ENCODE assay signal across 8 mouse cellular contexts in genomic region chr17:21566728-21567349, GRCm38 (mm10). TPM values are rescaled to one million over a fixed set of nuclear protein-coding genes. Genes with fewer than 3 reads are reported as not detected.
A peak's percentile ranks its signal among the peaks of the same experiment; 100 is the strongest.
DNase-seq lines count a peak whose midpoint lies in the region; ATAC-seq and TF ChIP-seq lines count a peak whose summit lies in the region.

Gene Zfp948 (plus strand): TSS chr17:21567008.

- under 1% methylated on average over 29 of the region's 29 CpGs for WGBS in embryonic facial prominence, embryonic 15.5 days
- WGBS in heart, adult 2 months, result under 1% methylated on average over 29 of the region's 29 CpGs
- WGBS in limb, embryonic 12.5 days, result under 1% methylated on average over 29 of the region's 29 CpGs
- WGBS in midbrain, embryonic 14.5 days, result 1% methylated on average over 29 of the region's 29 CpGs

- H3K36me3 ChIP-seq in embryonic facial prominence, embryonic 15.5 days, result 0 out of 2 replicates have a peak, but pooled peaks cover 2% of the 10 kb centered on the region
- H3K36me3 ChIP-seq in heart, adult 2 months (ENCODE audit: control insufficient read depth, insufficient read depth, low read length), result peaks cover 2% of the 10 kb centered on the region
- H3K36me3 ChIP-seq in limb, embryonic 12.5 days, result no peaks in the 10 kb centered on the region
- H3K36me3 ChIP-seq in midbrain, embryonic 14.5 days (ENCODE audit: control insufficient read depth, insufficient read depth, low read length), result 0 out of 2 replicates have a peak, but pooled peaks cover 2% of the 10 kb centered on the region

- H3K4me2 ChIP-seq in embryonic facial prominence, embryonic 15.5 days (replicated peaks), result peak within 1 kb of the TSS; percentile 68
- peak within 1 kb of the TSS; percentile 59 for H3K4me2 ChIP-seq in limb, embryonic 12.5 days
- H3K4me2 ChIP-seq in midbrain, embryonic 14.5 days (ENCODE audit: low read length), result peak within 1 kb of the TSS; percentile 68

- H3K79me2 ChIP-seq in heart, adult 2 months (replicated peaks; ENCODE audit: control insufficient read depth, insufficient read depth, low read length), result no peaks in the 10 kb centered on the region; the same call in 1 of the 2 replicates

- peak; percentile 73 for TF ChIP-seq EP300 in heart, adult 2 months (IDR thresholded peaks at IDR 0.05; ENCODE audit: insufficient read depth, low read depth, low read length)

- TF ChIP-seq CTCF in bone marrow macrophage, adult 2 months (IDR thresholded peaks at IDR 0.05; ENCODE audit: low read depth, low read length), result no peak
- TF ChIP-seq CTCF in heart, adult 2 months (IDR thresholded peaks at IDR 0.05), result no peak

- intact Hi-C loops in heart, adult 2 months (cut with DNase I), result loop anchor here (1.0 to 10.0 kb wide), 2 partner anchors 32 to 622 kb away; partner anchors contain the start of genes Ppp2r1a and Zfp52

- no peaks in the 10 kb centered on the region for H3K9me3 ChIP-seq in embryonic facial prominence, embryonic 15.5 days (replicated peaks)
- no peaks in the 10 kb centered on the region for H3K9me3 ChIP-seq in limb, embryonic 12.5 days
- H3K9me3 ChIP-seq in midbrain, embryonic 14.5 days (ENCODE audit: control insufficient read depth, low read length), result no peaks in the 10 kb centered on the region

- H3K4me3 ChIP-seq in bone marrow macrophage, adult 2 months (ENCODE audit: insufficient read depth, low read length), result peak within 1 kb of the TSS; percentile 85
- peak within 1 kb of the TSS; percentile 73 for H3K4me3 ChIP-seq in embryonic facial prominence, embryonic 15.5 days (replicated peaks)
- H3K4me3 ChIP-seq in heart, adult 2 months, result peak within 1 kb of the TSS; percentile 70
- H3K4me3 ChIP-seq in limb, embryonic 12.5 days (replicated peaks), result peak within 1 kb of the TSS; percentile 61
- H3K4me3 ChIP-seq in midbrain, embryonic 14.5 days (replicated peaks; ENCODE audit: low read depth, low read length), result peak within 1 kb of the TSS; percentile 70

- H3K4me1 ChIP-seq in bone marrow macrophage, adult 2 months (ENCODE audit: control insufficient read depth, insufficient read depth, low read length), result peaks cover 8% of the 10 kb centered on the region
- H3K4me1 ChIP-seq in embryonic facial prominence, embryonic 15.5 days, result 0 out of 2 replicates have a peak, but pooled peaks cover 8% of the 10 kb centered on the region
- H3K4me1 ChIP-seq in heart, adult 2 months (ENCODE audit: control insufficient read depth, insufficient read depth, low read length), result peaks cover 8% of the 10 kb centered on the region
- peaks cover 9% of the 10 kb centered on the region for H3K4me1 ChIP-seq in limb, embryonic 12.5 days (replicated peaks)
- H3K4me1 ChIP-seq in midbrain, embryonic 14.5 days (ENCODE audit: control insufficient read depth, insufficient read depth, low read length), result peaks cover 10% of the 10 kb centered on the region; the same call in 1 of the 2 replicates

- DNase-seq in 416B (ENCODE audit: low read depth), result peak; percentile 73
- peak; percentile 88 to 90 for DNase-seq in heart, adult 2 months
- peak; percentile 85 for DNase-seq in kidney, adult 8-10 months
- peak; percentile 93 for DNase-seq in midbrain, embryonic 14.5 days
- peak; percentile 37 to 43 for DNase-seq in spleen, adult 18-20 months

- H3K27ac ChIP-seq in bone marrow macrophage, adult 2 months (ENCODE audit: insufficient read depth, low read depth, low read length), result peak within 1 kb of the TSS; percentile 76
- peak within 1 kb of the TSS; percentile 94 for H3K27ac ChIP-seq in embryonic facial prominence, embryonic 15.5 days (replicated peaks)
- H3K27ac ChIP-seq in heart, adult 2 months, result peak within 1 kb of the TSS; percentile 94
- H3K27ac ChIP-seq in limb, embryonic 12.5 days, result peak within 1 kb of the TSS; percentile 87
- peak within 1 kb of the TSS; percentile 93 for H3K27ac ChIP-seq in midbrain, embryonic 14.5 days (replicated peaks; ENCODE audit: low read depth, low read length)

- H3K9ac ChIP-seq in embryonic facial prominence, embryonic 15.5 days, result peak within 1 kb of the TSS; percentile 43
- peak within 1 kb of the TSS; percentile 69 for H3K9ac ChIP-seq in heart, adult 2 months (ENCODE audit: low read depth, low read length)
- H3K9ac ChIP-seq in limb, embryonic 12.5 days (replicated peaks), result peak within 1 kb of the TSS; percentile 68
- peak within 1 kb of the TSS; percentile 84 for H3K9ac ChIP-seq in midbrain, embryonic 14.5 days (replicated peaks; ENCODE audit: low read length)

- TF ChIP-seq POLR2A in bone marrow macrophage, adult 2 months (IDR thresholded peaks at IDR 0.05; ENCODE audit: borderline replicate concordance, low read depth, low read length), result no peak
- TF ChIP-seq POLR2A in heart, adult 2 months (IDR thresholded peaks at IDR 0.05; ENCODE audit: insufficient read depth, low read depth, low read length), result peak; percentile 74

- H3K27me3 ChIP-seq in embryonic facial prominence, embryonic 15.5 days, result no peaks in the 10 kb centered on the region
- H3K27me3 ChIP-seq in heart, adult 2 months (ENCODE audit: control insufficient read depth, insufficient read depth, low read length), result no peaks in the 10 kb centered on the region
- no peaks in the 10 kb centered on the region for H3K27me3 ChIP-seq in limb, embryonic 12.5 days
- no peaks in the 10 kb centered on the region for H3K27me3 ChIP-seq in midbrain, embryonic 14.5 days (ENCODE audit: control insufficient read depth, insufficient read depth, low read length)

- ATAC-seq in embryonic facial prominence, embryonic 15.5 days (ENCODE audit: insufficient number of reproducible peaks, low FRiP score, low TSS enrichment, low read depth), result peak; percentile 95
- ATAC-seq in limb, embryonic 12.5 days (ENCODE audit: insufficient number of reproducible peaks, insufficient read depth, low FRiP score, low TSS enrichment, low read depth), result peak; percentile 92
- ATAC-seq in midbrain, embryonic 14.5 days (ENCODE audit: low FRiP score, low TSS enrichment), result peak; percentile 94

RNA-seq across cellular contexts. Expression of gene Zfp948, which starts in this region (rescaled TPM):
- 9.3 and 9.7 TPM in 2 replicates for polyA plus RNA-seq in bone marrow macrophage, adult 2 months (2012; ENCODE audit: insufficient read depth, insufficient read length, missing spikeins)
- 16.7 and 18.8 TPM in 2 replicates for polyA plus RNA-seq in embryonic facial prominence, embryonic 15.5 days (2015; fragmentation: Nextera tagmentation; extraction: Ambion mirVana)
- total RNA-seq in heart, adult 2 months (2021), result 1 to 10 TPM; 2.7 to 3.7 TPM
- polyA plus RNA-seq in heart, adult 2 months (2012; rRNA removed), result 1.2 and 3.0 TPM in 2 replicates
- 12.2 and 13.5 TPM in 2 replicates for polyA plus RNA-seq in limb, embryonic 12.5 days (2016; fragmentation: Nextera tagmentation; extraction: Ambion mirVana)
- polyA plus RNA-seq in midbrain, embryonic 14.5 days (2014; fragmentation: Nextera tagmentation; extraction: Ambion mirVana), result 21.2 and 25.4 TPM in 2 replicates

Comparison
In these comparisons a context has a peak if more than half of its experiments do, and no peak if none do; other contexts are left out.
1. Peak in every context shown above with its lines: DNase-seq, ATAC-seq, H3K4me3 ChIP-seq and H3K27ac ChIP-seq.
2. DNase-seq: peak in every context shown above with its lines; median percentile 93 in midbrain, embryonic 14.5 days; 89 in heart, adult 2 months; 85 in kidney, adult 8-10 months; 73 in 416B; 40 in spleen, adult 18-20 months.